Mouse (Mus musculus): ENCODE data around the gene Ggnbp2. TPM values are rescaled to one million over a fixed set of nuclear protein-coding genes. Genes with fewer than 3 reads are reported as not detected.

The Ggnbp2 gene
- polyA plus RNA-seq, 1 experiment = 25.4 TPM

DNA sequence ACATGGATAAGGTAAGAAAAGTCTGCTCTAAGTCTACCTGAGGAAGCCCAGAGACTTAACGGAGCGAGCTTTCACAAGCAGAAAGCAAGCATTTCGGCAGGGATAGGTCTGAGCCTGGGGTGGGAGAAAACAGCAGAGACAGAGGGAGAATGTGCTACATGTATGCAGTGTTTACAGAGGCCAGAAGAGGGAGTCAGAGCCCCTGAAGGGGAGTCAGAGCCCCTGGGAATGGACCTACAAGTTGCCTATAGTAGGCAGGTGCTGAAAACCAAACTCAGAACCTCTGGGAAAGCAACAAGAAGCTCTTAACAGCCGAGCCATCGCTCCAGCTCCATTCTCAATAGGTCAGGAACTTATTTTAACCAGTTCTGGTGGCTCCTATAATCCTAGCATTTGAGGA is 44.1 kb upstream of the Ggnbp2 start:
- Histone ChIP-seq H3K36me3 (ENCODE audit: control insufficient read depth, insufficient read depth, low read length) (peaks cover 12% of the 10 kb centered on the region), H3K4me3 (ENCODE audit: extremely low read depth, insufficient read depth, insufficient read length) (no peak overlapping the region), H3K4me1 (ENCODE audit: control insufficient read depth, insufficient read depth, insufficient read length) (0 out of 2 replicates have a peak, but pooled peaks cover 2% of the 10 kb centered on the region), H3K27ac (ENCODE audit: insufficient read depth, low read length) (no peak overlapping the region), H3K27me3 (ENCODE audit: control insufficient read depth, insufficient read depth, low read length) (no peaks in the 10 kb centered on the region)
- no peak for DNase-seq (ENCODE audit: low read depth in 1 of 2, low spot score in 2 of 2)
- TF ChIP-seq CTCF (IDR thresholded peaks at IDR 0.05; ENCODE audit: extremely low read depth, insufficient read depth, insufficient read length, insufficient replicate concordance) (no peak), POLR2A (IDR thresholded peaks at IDR 0.05; ENCODE audit: low read depth, low read length) (no peak)
- 92% methylated on average over 5 of the region's 5 CpGs for WGBS

DNA sequence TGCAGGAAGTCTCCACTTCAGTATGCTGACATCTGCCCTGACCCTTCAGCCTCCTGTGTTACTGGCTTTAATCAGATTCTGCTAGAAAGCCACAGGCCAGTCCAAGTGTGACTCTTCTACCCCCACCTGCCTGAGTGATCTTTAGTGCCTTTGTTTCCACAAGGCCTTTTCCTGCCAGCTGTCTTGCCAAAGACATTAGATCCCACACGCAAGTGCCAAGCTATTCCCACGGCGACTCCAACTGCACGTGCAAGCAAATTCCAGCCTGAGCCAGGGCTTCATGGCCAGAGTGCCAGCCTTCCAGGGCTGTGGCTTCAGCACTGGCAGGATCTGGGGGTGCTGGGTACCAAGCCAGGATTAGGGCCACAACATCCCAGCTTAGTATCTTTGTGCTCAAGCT is 39.8 kb upstream of the Ggnbp2 start:
- H3K27ac ChIP-seq (ENCODE audit: insufficient read depth, low read length) = no peak overlapping the region
- no peak overlapping the region for H3K4me3 ChIP-seq (ENCODE audit: extremely low read depth, insufficient read depth, insufficient read length)
- 90% methylated on average over 4 of the region's 4 CpGs for WGBS
- no peaks in the 10 kb centered on the region for H3K27me3 ChIP-seq (ENCODE audit: control insufficient read depth, insufficient read depth, low read length)
- no peaks in the 10 kb centered on the region for H3K4me1 ChIP-seq (ENCODE audit: control insufficient read depth, insufficient read depth, insufficient read length)
- peaks cover 20% of the 10 kb centered on the region for H3K36me3 ChIP-seq (ENCODE audit: control insufficient read depth, insufficient read depth, low read length)
- TF ChIP-seq POLR2A (IDR thresholded peaks at IDR 0.05; ENCODE audit: low read depth, low read length) (no peak), CTCF (IDR thresholded peaks at IDR 0.05; ENCODE audit: extremely low read depth, insufficient read depth, insufficient read length, insufficient replicate concordance) (no peak)
- DNase-seq (ENCODE audit: low read depth in 1 of 2, low spot score in 2 of 2) = no peak

DNA sequence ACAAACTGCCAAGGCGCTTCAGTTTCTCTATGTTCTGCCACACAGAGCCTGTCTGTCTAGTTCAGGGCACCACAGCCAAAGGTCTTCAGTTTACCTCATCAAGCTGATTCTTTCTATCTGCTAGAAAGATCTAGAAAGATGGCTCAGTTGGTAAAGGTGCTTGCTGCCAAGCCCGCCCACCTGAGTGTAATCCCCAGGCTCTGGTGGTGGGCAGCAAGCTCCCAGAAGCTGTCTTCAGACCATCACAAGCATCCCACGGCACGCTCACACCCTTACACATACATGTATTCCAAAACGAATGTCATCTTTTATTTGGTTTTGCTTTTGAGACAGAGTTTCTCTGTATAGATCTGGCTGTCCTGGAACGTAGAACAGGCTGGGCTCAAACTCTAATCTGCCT is 37.9 kb upstream of the Ggnbp2 start:
- 94% methylated on average over 6 of the region's 6 CpGs for WGBS
- Histone ChIP-seq H3K4me1 (ENCODE audit: control insufficient read depth, insufficient read depth, insufficient read length) (no peaks in the 10 kb centered on the region), H3K4me3 (ENCODE audit: extremely low read depth, insufficient read depth, insufficient read length) (no peak overlapping the region), H3K27me3 (ENCODE audit: control insufficient read depth, insufficient read depth, low read length) (no peaks in the 10 kb centered on the region), H3K27ac (ENCODE audit: insufficient read depth, low read length) (no peak overlapping the region), H3K36me3 (ENCODE audit: control insufficient read depth, insufficient read depth, low read length) (peaks cover 20% of the 10 kb centered on the region)
- no peak for TF ChIP-seq CTCF (IDR thresholded peaks at IDR 0.05; ENCODE audit: extremely low read depth, insufficient read depth, insufficient read length, insufficient replicate concordance)
- TF ChIP-seq POLR2A (IDR thresholded peaks at IDR 0.05; ENCODE audit: low read depth, low read length) = no peak
- DNase-seq (ENCODE audit: low read depth in 1 of 2, low spot score in 2 of 2) = no peak

DNA sequence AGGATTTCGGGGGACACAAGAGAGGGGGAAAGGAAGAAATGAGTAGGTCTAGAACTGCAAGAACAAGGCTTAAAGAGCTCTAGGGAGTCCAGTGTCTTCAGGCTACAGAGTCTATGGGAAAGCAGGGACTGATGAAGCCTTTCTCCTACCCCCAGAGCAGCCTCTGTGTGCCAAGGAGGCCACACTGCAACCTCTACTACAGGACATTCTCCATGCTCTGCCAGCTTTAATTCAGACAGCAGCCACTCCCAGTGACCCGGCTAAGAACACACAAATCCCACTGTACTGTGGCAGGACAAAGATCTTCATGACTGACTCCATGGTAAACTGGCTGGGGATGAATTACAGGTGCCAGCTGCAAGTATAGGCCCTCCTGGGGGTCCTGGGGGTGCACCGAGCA is 36.5 kb upstream of the Ggnbp2 start:
- H3K27ac ChIP-seq (ENCODE audit: insufficient read depth, low read length) = no peak overlapping the region
- H3K36me3 ChIP-seq (ENCODE audit: control insufficient read depth, insufficient read depth, low read length) = peaks cover 18% of the 10 kb centered on the region
- no peak for DNase-seq (ENCODE audit: low read depth in 1 of 2, low spot score in 2 of 2)
- no peaks in the 10 kb centered on the region for H3K4me1 ChIP-seq (ENCODE audit: control insufficient read depth, insufficient read depth, insufficient read length)
- TF ChIP-seq CTCF (IDR thresholded peaks at IDR 0.05; ENCODE audit: extremely low read depth, insufficient read depth, insufficient read length, insufficient replicate concordance) (no peak), POLR2A (IDR thresholded peaks at IDR 0.05; ENCODE audit: low read depth, low read length) (no peak)
- WGBS = 90% methylated on average over 3 of the region's 3 CpGs
- H3K27me3 ChIP-seq (ENCODE audit: control insufficient read depth, insufficient read depth, low read length) = no peaks in the 10 kb centered on the region
- no peak overlapping the region for H3K4me3 ChIP-seq (ENCODE audit: extremely low read depth, insufficient read depth, insufficient read length)

DNA sequence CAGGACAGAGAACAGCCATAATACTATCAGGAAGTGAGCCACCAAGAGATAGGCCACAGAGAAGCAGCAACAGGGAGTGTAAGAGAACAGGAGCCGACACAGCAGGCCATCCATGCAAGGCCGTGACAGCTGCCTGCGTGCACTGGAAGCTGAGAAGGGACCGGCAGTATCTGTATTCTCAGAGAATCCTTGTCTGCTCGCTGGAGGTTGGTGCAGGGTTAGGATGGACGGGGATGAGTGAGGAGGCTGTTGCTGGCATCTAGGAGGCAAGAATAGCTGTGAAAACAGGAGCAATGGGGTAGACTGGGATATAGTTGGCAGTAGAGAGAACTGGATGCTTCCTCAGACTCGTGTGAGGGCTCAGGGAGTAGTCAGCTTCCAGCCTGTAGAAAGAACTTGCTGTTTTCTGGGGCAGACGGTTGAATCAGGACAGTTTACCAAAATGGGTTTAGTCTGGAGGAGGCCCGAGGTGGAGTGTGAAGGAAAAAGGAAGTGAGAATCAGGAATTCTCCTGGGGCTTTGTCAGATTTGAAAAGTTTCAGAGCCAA is 34.1 kb upstream of the Ggnbp2 start:
- no peak for DNase-seq (ENCODE audit: low read depth in 1 of 2, low spot score in 2 of 2)
- 81% methylated on average over 9 of the region's 9 CpGs for WGBS
- no peak for TF ChIP-seq CTCF (IDR thresholded peaks at IDR 0.05; ENCODE audit: extremely low read depth, insufficient read depth, insufficient read length, insufficient replicate concordance)
- no peak for TF ChIP-seq POLR2A (IDR thresholded peaks at IDR 0.05; ENCODE audit: low read depth, low read length)

DNA sequence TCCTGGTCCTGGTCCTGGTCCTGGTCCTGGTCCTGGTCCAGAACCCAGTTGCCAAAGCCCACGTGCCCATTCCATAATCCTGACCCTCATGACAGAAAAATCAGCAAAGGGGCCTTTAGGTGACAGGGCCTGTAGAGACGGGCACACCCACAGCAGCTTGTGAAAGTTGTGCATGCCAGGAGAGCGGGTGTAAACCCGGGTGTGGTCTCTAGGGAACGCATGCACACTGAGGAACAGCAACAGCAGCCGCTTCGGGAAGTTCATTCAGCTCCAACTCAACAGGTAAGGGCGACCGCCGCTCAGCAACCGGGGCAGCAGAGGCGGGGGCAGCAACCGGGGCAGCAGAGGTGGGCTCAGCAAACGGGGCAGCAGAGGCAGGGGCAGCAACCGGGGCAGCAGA is 22.5 kb upstream of the Ggnbp2 start:
- peaks cover 3% of the 10 kb centered on the region for H3K36me3 ChIP-seq (ENCODE audit: control insufficient read depth, insufficient read depth, low read length)
- no peaks in the 10 kb centered on the region for H3K4me1 ChIP-seq (ENCODE audit: control insufficient read depth, insufficient read depth, insufficient read length)
- no peak for TF ChIP-seq CTCF (IDR thresholded peaks at IDR 0.05; ENCODE audit: extremely low read depth, insufficient read depth, insufficient read length, insufficient replicate concordance)
- no peak for TF ChIP-seq POLR2A (IDR thresholded peaks at IDR 0.05; ENCODE audit: low read depth, low read length)
- H3K27ac ChIP-seq (ENCODE audit: insufficient read depth, low read length) = no peak overlapping the region
- H3K27me3 ChIP-seq (ENCODE audit: control insufficient read depth, insufficient read depth, low read length) = no peaks in the 10 kb centered on the region
- H3K4me3 ChIP-seq (ENCODE audit: extremely low read depth, insufficient read depth, insufficient read length) = no peak overlapping the region
- WGBS = 90% methylated on average over 15 of the region's 15 CpGs
- DNase-seq (ENCODE audit: low read depth in 1 of 2, low spot score in 2 of 2) = no peak

More for the DNA sequence above, 34.1 kb upstream of the Ggnbp2 start:
- H3K27ac ChIP-seq (ENCODE audit: insufficient read depth, low read length) = no peak overlapping the region
- H3K4me1 ChIP-seq (ENCODE audit: control insufficient read depth, insufficient read depth, insufficient read length) = no peaks in the 10 kb centered on the region
- no peaks in the 10 kb centered on the region for H3K27me3 ChIP-seq (ENCODE audit: control insufficient read depth, insufficient read depth, low read length)
- H3K4me3 ChIP-seq (ENCODE audit: extremely low read depth, insufficient read depth, insufficient read length) = no peak overlapping the region
- H3K36me3 ChIP-seq (ENCODE audit: control insufficient read depth, insufficient read depth, low read length) = peaks cover 18% of the 10 kb centered on the region

DNA sequence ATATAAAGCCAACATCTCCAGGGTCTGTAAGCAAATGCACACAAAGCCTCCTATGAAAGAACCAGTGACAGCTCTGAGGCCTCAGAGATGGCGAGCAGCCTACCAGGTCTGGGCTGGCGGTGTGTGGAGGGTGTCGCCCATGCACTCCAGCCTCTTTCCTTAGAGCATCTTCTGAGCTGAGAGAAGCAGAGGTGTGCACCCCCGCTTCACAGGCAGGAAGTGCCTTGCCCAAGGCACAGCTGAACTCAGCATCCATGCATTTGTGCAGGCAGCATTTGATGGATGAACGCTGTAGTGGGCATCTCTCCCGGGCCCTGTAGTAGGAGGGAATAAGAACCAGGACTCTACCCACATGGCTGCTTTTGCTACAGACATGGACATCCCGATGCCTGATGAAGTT is 21.1 kb upstream of the Ggnbp2 start:
- DNase-seq (ENCODE audit: low read depth in 1 of 2, low spot score in 2 of 2) = no peak
- no peak overlapping the region for H3K27ac ChIP-seq (ENCODE audit: insufficient read depth, low read length)
- H3K27me3 ChIP-seq (ENCODE audit: control insufficient read depth, insufficient read depth, low read length) = no peaks in the 10 kb centered on the region
- no peak overlapping the region for H3K4me3 ChIP-seq (ENCODE audit: extremely low read depth, insufficient read depth, insufficient read length)
- peaks cover 4% of the 10 kb centered on the region for H3K36me3 ChIP-seq (ENCODE audit: control insufficient read depth, insufficient read depth, low read length)
- H3K4me1 ChIP-seq (ENCODE audit: control insufficient read depth, insufficient read depth, insufficient read length) = no peaks in the 10 kb centered on the region
- TF ChIP-seq POLR2A (IDR thresholded peaks at IDR 0.05; ENCODE audit: low read depth, low read length) (no peak), CTCF (IDR thresholded peaks at IDR 0.05; ENCODE audit: extremely low read depth, insufficient read depth, insufficient read length, insufficient replicate concordance) (no peak)
- WGBS = 93% methylated on average over 7 of the region's 7 CpGs
